Mouse (Mus musculus) cerebellum, postnatal 25 days (tissue): ENCODE data around the gene Tspear.
"Not testable (repeated sequence)": the region's sequence is repeated elsewhere in the genome, so short reads cannot be mapped to it uniquely, and the experiment has no call there.

Experiments used
- DNase-seq, 2 experiments: peaks; one replicate each; pipeline ENCODE4 v3.0.0; 2021; ENCODE audit warnings: mixed read lengths in 2 of 2

Gene Tspear

GRCm38 (mm10) chr10:77685895-77686664, at the start of gene Tspear:
TSS of gene Tspear (plus strand) at chr10:77686569.
- DNase-seq: no peak

DNA sequence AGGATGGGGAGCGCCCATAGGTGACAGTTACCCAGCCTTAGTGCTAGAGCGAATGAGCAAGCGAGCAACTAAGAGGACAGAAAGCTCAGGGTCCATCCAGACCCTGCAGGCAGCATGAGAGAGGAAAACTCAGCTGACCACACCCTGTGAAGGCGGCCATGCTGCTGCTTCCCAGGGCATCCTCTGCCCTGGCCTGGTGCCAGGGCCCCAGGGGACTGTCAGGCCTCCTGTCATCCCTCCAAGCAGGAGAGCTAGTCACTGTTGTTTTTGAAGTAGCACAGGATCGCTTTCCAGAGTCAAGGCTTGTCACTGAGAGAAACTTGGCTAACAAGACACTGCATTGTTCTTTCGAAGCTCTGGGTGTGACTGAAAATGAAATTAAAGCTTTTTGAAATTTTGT, 47.4 kb upstream of the Tspear start:
- DNase-seq: no peak

DNA sequence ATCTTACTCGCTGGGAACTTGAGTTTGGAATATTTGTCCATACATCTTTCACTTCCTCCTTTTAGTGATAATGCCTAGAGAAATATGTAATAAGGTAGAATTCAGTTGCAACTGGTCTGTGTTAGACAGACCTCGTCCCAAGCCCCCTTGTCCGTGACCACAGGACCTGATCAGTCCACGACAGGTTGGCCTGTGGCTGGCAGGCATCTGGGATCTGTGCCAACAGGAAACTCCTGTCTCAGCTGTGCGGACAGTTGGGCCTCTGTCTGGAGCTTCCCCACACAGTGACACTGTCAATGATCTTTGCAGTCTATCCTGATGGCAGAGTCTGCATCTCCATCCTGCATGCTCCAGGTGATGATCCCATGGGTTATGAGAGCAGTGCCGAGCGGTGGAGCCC, 43.2 kb upstream of the Tspear start:
- no peak for DNase-seq

GRCm38 (mm10) chr10:77645571-77645970, 40.8 kb upstream of the Tspear start:
- no peak for DNase-seq

- DNase-seq: no peak
These were observed 38.9 kb upstream of the Tspear start for GRCm38 (mm10) chr10:77647461-77647860.

DNA sequence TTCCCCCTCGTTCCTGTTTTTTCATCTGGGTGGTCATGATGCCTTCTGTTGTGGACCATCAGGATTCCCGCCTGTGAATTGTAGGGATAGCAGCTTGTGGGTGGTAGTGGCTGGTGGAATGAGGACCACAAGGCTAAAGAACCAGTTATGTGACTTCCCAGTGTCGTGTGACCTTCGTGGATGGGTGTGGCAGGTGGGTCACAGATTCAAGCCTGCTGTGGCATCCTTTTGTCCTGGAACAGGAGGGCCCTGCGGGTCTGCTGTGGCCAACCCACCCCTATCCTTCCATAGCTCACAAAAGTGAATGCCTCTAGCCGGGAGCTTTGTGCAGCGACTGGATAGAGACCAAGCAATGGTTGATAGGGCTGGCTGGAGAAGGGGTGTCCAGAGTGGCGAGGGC, 38.5 kb upstream of the Tspear start:
- no peak for DNase-seq

GRCm38 (mm10) chr10:77652046-77652445, 34.3 kb upstream of the Tspear start:
- DNase-seq: no peak

- no peak for DNase-seq
These were observed 27.9 kb upstream of the Tspear start for GRCm38 (mm10) chr10:77658286-77658994.

DNA sequence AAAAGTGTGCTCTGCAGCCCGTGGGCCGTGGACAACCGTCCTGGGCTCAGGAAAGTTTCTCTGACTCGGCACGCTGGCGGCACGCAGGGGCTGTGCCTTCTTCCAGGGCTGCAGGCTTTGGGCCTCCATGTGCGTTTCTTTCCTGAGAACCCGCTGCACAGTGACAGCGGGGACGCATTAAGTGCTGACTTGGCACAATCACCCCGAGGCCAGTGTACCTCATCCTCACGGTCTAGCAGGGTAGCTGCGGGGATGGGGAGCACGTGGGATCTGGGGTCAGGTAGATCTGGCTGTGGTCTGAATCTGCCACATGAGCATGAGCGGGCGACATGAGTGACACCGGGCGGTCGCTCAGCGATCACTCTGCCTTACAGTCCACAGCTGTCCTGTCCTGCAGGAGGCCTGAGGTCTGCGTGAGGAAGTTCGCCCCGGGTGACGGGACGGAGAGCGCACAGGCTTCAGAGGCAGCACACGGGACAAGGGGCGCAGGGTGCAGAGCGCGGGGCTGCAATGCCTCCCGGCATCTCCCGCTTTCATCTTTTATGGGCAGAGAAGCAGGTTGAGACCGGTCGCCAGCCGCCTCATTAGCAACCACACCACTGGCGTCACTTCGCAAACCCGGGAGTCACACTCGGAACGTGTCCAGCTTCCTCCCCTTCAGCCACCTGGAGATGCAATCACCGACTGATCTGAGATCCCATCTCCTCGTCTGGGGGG, 22.3 kb upstream of the Tspear start:
- DNase-seq: no peak

- peak in 1 of 2 experiments; percentile 24 for DNase-seq
These were observed 20.0 kb upstream of the Tspear start for GRCm38 (mm10) chr10:77666342-77666741.

- no peak for DNase-seq
These were observed 19.0 kb upstream of the Tspear start for GRCm38 (mm10) chr10:77667402-77667801.

- no peak for DNase-seq
These were observed 15.7 kb upstream of the Tspear start for GRCm38 (mm10) chr10:77670710-77671109.

- no peak for DNase-seq
These were observed 14.8 kb upstream of the Tspear start for GRCm38 (mm10) chr10:77671519-77671918.

DNA sequence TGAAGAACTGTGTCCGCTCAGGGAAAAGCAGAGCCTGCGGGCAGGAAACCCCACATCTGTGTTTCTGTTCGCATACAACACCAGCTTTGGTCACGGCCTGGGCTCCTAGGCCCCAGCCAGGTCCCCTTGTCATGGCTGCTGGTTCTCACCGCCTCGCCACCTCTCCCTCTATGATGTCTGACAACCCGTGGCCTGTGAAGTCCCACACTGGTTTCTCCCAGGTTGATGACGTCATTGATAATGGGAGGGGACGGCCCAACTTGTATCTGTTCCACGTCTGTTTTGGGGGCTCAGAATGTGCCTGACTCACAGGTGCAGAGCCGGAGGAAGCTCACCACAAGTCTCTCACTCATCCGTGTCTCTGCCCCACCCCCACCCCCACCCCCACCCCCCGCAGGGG, 12.6 kb upstream of the Tspear start:
- no peak for DNase-seq

GRCm38 (mm10) chr10:77677562-77677961, 8.8 kb upstream of the Tspear start:
- DNase-seq: no peak

- no peak for DNase-seq
These were observed 3.4 kb upstream of the Tspear start for GRCm38 (mm10) chr10:77682994-77683393.

- no peak for DNase-seq
These were observed 2.2 kb upstream of the Tspear start for GRCm38 (mm10) chr10:77684181-77684580.

DNA sequence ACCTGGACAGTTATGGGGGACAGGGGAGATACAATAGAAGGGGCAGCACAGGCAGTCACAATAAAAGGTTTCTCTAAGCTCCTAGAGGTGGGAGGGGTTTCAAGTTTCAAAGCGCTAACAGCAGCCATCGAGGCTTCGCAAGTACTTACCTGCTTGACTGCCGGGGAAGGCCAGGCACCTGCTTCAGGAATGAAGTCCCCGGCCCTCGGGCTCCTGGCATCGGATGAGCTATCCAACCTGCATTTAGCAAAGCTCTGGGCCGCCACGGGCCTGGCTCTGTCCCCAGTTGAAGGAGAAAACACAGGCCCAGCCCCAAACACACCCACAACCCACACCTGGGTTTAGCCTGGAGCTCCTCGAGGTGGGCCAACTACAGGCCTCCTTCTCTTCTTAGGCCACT, 652 bp downstream of the Tspear start:
- no peak for DNase-seq

DNA sequence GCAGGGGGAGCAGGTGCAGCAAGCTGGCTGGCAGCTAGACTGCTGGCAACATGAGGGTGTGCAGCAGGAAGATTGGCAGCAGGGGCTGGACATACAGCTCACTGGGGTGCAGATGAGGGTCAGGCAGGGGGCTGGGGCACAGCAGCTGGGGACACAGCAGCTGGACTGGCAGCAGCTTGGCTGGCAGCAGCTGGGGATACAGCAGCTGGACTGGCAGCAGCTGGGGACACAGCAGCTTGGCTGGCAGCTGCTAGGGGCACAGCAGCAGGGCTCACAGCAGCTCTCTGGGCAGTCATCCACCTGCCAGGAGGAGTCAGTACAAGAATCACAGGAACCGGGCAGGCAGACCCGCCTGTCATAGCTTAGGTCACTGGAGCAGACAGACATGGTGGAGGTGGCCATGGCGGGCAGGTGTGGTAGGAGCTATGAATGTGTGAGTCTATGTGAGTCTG, 4.0 kb downstream of the Tspear start, which contains the start of gene Gm19402:
Gene Gm19402 (minus strand): TSS at position 402 of the 452 bp plus-strand sequence.
- DNase-seq: not testable (repeated sequence)

GRCm38 (mm10) chr10:77697133-77697532, 10.8 kb downstream of the Tspear start, which contains the start of gene Gm9508:
TSS of gene Gm9508 (minus strand) at chr10:77697233.
- no peak for DNase-seq

GRCm38 (mm10) chr10:77706326-77706725, 20.0 kb downstream of the Tspear start, which contains the start of gene Gm10272:
TSS of gene Gm10272 (plus strand) at chr10:77706626.
- no peak for DNase-seq

- DNase-seq: no peak
These were observed 23.5 kb downstream of the Tspear start for GRCm38 (mm10) chr10:77709831-77710230.

DNA sequence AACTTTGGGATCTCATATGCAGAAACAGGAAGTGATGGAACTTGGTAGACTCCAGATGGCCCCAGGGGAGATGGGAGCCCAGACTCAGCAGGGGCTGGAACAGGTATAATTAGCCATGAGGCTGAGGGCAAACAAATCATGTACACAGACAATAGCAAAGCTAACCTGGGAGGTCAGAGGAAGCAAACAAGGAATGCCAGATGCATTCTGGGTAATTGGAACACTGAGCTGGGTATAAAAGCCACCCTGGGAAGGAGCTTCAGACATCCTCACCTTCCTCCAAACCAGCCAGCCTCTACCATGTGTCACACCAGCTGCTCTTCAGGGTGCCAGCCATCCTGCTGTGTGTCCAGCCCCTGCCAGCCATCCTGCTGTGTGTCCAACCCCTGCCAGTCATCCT, 24.8 kb downstream of the Tspear start, which contains the start of gene Gm10024:
Gene Gm10024 (plus strand): TSS at position 301 of the 400 bp plus-strand sequence.
- DNase-seq: not testable (repeated sequence)
